Mouse (Mus musculus) B cell, adult 2 months (primary cell): ENCODE data around the gene Unc119b.
A peak's percentile ranks its signal among the peaks of the same experiment; 100 is the strongest.
"Not testable (repeated sequence)": the region's sequence is repeated elsewhere in the genome, so short reads cannot be mapped to it uniquely, and the experiment has no call there.

Experiments
- DNase-seq, 2 experiments: peaks; one replicate each; pipeline ENCODE4 v3.0.0; 2022

Unc119b gene

GRCm38 (mm10) chr5:115134234-115135165 lies at the start of gene Unc119b:
Gene Unc119b (minus strand): TSS chr5:115134975.
- peak; percentile 98 for DNase-seq

- DNase-seq, result no peak
Observed at GRCm38 (mm10) chr5:115183482-115183881, 48.7 kb upstream of the Unc119b start.

GRCm38 (mm10) chr5:115182925-115183324 lies 48.1 kb upstream of the Unc119b start:
- no peak for DNase-seq

GRCm38 (mm10) chr5:115181248-115181940 lies 46.6 kb upstream of the Unc119b start:
- DNase-seq, result no peak

- no peak for DNase-seq
Observed at GRCm38 (mm10) chr5:115179596-115179995, 44.8 kb upstream of the Unc119b start.

- peak; percentile 34 to 52 for DNase-seq
Observed at GRCm38 (mm10) chr5:115177866-115178265, 43.1 kb upstream of the Unc119b start.

GRCm38 (mm10) chr5:115174554-115174953 lies 39.8 kb upstream of the Unc119b start:
- peak in 1 of 2 experiments; percentile 49 for DNase-seq

- no peak for DNase-seq
Observed at GRCm38 (mm10) chr5:115170150-115170549, 35.4 kb upstream of the Unc119b start.

- no peak for DNase-seq
Observed at GRCm38 (mm10) chr5:115168641-115169415, 34.1 kb upstream of the Unc119b start.

- peak; percentile 82 to 84 for DNase-seq
Observed at GRCm38 (mm10) chr5:115167396-115167795, 32.6 kb upstream of the Unc119b start.

GRCm38 (mm10) chr5:115166815-115167194 lies 32.0 kb upstream of the Unc119b start:
- no peak for DNase-seq

GRCm38 (mm10) chr5:115165895-115166814 lies 31.4 kb upstream of the Unc119b start:
- DNase-seq, result peak; percentile 36 to 49

- DNase-seq, result peak; percentile 36 to 48
Observed at GRCm38 (mm10) chr5:115165351-115165750, 30.6 kb upstream of the Unc119b start.

GRCm38 (mm10) chr5:115164446-115164845 lies 29.7 kb upstream of the Unc119b start:
- not testable (repeated sequence) for DNase-seq

GRCm38 (mm10) chr5:115163563-115163962 lies 28.8 kb upstream of the Unc119b start:
- DNase-seq, result peak; percentile 68 to 69

GRCm38 (mm10) chr5:115161940-115162279 lies 27.1 kb upstream of the Unc119b start:
- DNase-seq, result not testable (repeated sequence)

GRCm38 (mm10) chr5:115161064-115161939 lies 26.5 kb upstream of the Unc119b start:
- DNase-seq, result no peak

GRCm38 (mm10) chr5:115160655-115161054 lies 25.9 kb upstream of the Unc119b start:
- no peak for DNase-seq

GRCm38 (mm10) chr5:115159165-115159564 lies 24.4 kb upstream of the Unc119b start:
- DNase-seq, result no peak

- DNase-seq, result peak; percentile 98 to 99
Observed at GRCm38 (mm10) chr5:115158040-115158983, 23.5 kb upstream of the Unc119b start, which contains the start of gene Mlec. Gene Mlec (minus strand): TSS chr5:115158179.
